Mouse (Mus musculus): ENCODE results near the gene Wfdc1. TPM values are rescaled to one million over a fixed set of nuclear protein-coding genes. Genes with fewer than 3 reads are reported as not detected.

Gene Wfdc1
- total RNA-seq (2014; fragmentation: Nextera tagmentation) (not detected in 2 replicates), total RNA-seq (2017) (not detected in 2 replicates)

GRCm38 (mm10) chr8:119666219-119666951 is at the start of gene Wfdc1:
TSS of gene Wfdc1 (plus strand) at chr8:119666365.
- no peak for ATAC-seq (replicated peaks; ENCODE audit: low FRiP score, low TSS enrichment, poor library complexity, severe bottlenecking)

DNA sequence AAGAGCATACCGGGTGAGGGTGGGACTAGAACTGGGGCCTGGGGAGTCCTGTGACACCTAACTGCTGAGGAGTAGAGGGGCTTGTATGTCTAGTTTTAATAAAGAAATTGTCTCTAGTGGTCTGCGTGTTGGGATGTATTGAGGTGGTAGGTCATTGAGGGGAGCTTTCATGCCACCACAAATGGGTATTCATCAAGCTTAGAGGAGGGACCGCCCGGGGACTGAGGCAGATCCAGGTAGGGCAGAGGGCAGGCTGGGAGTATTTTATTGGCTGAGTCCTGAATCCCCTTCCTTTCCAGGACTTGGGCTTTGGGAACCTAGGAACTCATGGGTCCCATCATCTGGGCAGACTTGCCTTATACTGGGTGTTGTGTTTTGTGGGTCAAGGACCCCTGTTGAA is 49.4 kb upstream of the Wfdc1 start:
- ATAC-seq (replicated peaks; ENCODE audit: low FRiP score, low TSS enrichment, poor library complexity, severe bottlenecking), result no peak

GRCm38 (mm10) chr8:119617586-119617985 is 48.6 kb upstream of the Wfdc1 start:
- ATAC-seq (replicated peaks; ENCODE audit: low FRiP score, low TSS enrichment, poor library complexity, severe bottlenecking), result no peak

- ATAC-seq (replicated peaks; ENCODE audit: low FRiP score, low TSS enrichment, poor library complexity, severe bottlenecking), result no peak
These were observed 47.3 kb upstream of the Wfdc1 start for GRCm38 (mm10) chr8:119618887-119619286.

DNA sequence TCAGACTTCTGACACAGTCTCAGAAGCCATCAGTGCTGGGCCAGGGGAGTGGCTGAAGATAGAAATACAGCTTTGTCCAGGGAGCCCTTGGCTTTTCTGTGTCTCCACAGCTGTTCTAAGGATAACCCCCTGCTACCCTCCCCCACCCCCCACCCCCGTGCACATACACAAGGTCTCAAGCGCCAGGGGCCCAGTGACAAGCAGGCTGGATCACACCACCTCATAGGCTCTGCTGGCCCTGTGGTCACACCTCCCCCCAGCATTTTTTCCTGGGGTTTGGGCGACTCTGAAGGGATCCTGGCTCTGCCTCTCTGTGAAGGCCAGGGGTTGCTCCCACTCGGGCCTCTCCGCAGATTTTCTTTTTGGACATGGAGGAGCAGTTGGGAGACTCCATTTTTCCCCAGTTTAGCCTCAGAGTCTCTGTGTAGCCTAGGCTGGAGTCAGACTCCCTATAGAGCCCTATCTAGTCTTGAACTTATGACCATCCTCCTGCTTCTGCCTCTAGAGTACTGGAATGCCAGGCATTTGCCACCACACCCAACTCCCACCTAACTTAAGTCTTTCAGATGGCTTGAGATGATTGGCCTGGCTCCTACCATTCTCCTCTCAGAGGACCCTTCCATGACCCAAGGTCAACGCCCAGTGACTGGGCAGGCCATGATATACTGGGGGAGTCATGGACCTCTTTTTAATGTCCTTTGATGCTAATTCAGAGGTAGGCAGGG is 45.9 kb upstream of the Wfdc1 start:
- ATAC-seq (replicated peaks; ENCODE audit: low FRiP score, low TSS enrichment, poor library complexity, severe bottlenecking), result no peak

DNA sequence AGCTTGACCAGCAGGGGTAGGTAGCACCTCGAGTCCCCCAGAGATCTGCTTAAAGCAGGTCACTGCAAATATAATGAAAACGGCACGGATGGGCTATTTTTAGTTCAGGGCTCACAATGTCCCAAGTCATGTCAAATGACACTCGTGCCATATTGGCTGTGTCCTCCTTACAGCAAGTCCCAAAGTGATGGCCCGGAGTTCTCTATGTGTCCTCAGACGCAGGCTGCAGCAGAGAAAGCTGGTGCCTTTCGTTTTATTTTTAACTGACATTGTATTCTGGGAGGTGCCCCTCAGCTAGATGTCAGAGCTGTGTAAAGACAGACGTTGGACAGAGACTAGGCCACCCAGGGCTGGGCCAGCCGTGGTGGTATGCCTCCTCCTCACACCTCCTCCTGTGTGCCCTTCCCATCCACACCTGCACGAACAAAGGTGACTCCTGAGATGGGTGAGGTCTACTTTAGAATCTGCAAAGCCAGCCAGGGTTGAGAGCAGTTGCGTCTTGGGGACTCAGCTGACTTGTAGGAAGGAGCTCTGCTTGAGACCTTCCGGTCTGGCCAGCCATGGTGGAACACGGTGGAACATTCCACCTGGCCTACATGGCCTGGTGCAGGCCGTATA is 45.2 kb upstream of the Wfdc1 start:
- ATAC-seq (replicated peaks; ENCODE audit: low FRiP score, low TSS enrichment, poor library complexity, severe bottlenecking), result no peak

DNA sequence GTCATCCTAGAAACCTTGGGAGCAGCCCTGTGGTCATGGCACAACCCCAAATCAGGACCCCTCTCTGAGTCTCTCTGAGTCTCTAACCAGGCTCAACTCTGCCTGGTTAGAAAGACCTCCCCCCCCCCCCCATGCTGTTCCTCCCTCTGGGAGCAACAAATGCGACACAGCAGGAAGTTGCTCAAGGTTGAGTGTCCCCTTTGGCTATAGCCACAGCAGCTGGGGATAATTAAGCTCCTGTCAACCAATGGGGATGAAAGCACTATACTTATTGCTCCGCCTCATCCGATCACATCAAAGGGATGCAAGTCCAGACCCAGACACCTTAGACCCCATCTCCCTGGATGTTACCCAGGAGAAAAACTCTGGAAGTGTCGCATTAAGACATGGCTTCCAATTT is 43.6 kb upstream of the Wfdc1 start:
- ATAC-seq (replicated peaks; ENCODE audit: low FRiP score, low TSS enrichment, poor library complexity, severe bottlenecking), result no peak

- no peak for ATAC-seq (replicated peaks; ENCODE audit: low FRiP score, low TSS enrichment, poor library complexity, severe bottlenecking)
These were observed 43.1 kb upstream of the Wfdc1 start for GRCm38 (mm10) chr8:119623061-119623460.

GRCm38 (mm10) chr8:119623744-119624143 is 42.4 kb upstream of the Wfdc1 start:
- ATAC-seq (replicated peaks; ENCODE audit: low FRiP score, low TSS enrichment, poor library complexity, severe bottlenecking), result no peak

GRCm38 (mm10) chr8:119624916-119625315 is 41.2 kb upstream of the Wfdc1 start:
- ATAC-seq (replicated peaks; ENCODE audit: low FRiP score, low TSS enrichment, poor library complexity, severe bottlenecking), result no peak

- no peak for ATAC-seq (replicated peaks; ENCODE audit: low FRiP score, low TSS enrichment, poor library complexity, severe bottlenecking)
These were observed 40.4 kb upstream of the Wfdc1 start for GRCm38 (mm10) chr8:119625788-119626187.

GRCm38 (mm10) chr8:119627199-119627598 is 39.0 kb upstream of the Wfdc1 start:
- peak; percentile 82 for ATAC-seq (replicated peaks; ENCODE audit: low FRiP score, low TSS enrichment, poor library complexity, severe bottlenecking)

DNA sequence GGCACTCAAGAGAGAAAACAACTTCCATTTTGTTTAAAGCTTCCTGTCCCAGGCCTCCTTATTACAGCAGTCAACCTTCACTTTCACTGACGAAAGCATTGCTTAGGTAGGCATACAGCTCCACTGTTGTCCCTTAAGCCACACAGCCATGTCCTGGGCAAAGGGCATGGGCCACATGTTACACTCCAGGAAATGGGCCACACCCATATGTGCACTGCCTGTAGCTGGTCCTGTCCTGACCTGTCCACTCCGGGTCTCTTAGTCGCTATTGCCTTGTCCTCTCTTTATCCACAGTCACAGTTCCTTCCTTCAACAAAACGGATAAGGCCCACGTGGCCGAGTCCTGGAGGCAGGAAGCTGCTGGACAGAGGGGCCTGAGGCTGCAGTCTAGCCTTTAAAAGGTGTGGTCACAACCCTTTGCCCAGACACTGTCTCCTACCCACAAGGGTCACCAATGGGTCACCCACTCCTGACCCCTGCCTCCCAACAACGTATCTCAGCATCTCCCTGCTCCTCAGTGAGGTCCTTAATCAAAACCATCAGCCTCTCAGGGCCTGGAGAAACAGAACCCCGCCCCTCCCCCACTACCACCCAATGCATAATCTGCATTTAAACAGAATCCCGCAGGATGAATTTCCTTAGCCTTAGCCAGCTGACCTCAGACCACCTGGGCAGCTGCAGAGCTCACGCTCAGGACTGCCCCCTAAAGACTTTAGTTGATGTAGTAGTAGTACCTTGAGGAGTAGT is 38.4 kb upstream of the Wfdc1 start:
- ATAC-seq (replicated peaks; ENCODE audit: low FRiP score, low TSS enrichment, poor library complexity, severe bottlenecking), result peak; percentile 36

GRCm38 (mm10) chr8:119630841-119631240 is 35.3 kb upstream of the Wfdc1 start:
- ATAC-seq (replicated peaks; ENCODE audit: low FRiP score, low TSS enrichment, poor library complexity, severe bottlenecking), result no peak

DNA sequence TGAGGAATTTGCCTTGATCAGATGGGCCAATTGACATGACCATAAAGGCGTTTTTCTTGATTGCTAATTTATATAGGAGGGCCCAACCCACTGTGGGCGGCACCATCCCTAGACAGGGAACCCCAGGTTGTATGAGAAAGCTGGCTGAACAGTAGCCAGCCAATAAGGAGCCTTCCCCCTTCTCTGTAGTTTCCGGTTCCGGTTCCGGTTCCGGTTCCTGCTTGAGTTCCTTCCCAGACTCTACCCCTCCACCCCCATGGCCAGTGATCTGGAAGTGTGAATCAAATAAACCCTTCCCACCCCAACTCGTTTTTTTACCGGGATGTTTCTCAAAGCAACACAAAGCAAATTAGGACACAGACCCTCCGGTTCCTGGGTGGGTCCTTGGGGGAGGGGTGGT is 33.9 kb upstream of the Wfdc1 start:
- no peak for ATAC-seq (replicated peaks; ENCODE audit: low FRiP score, low TSS enrichment, poor library complexity, severe bottlenecking)

DNA sequence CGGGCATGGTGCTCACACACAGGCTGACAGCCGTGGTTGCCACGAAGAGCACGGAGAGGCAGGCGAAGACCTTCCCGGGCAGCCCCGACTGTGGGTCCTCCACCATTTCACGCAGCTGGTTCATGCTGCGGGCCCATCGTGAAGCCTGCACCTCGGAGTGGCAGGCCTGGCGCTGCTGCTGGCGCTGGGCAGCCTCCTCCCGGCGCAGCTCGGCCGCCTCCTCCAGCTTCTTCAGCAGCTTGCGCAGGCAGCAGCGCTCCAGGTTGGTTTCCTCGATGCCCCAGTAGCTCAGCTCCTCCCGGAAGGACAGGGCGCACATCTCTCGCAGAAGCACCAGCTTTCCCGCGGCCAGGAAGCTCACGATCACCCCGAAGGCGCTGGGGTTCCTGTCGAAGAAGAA is 33.3 kb upstream of the Wfdc1 start:
- no peak for ATAC-seq (replicated peaks; ENCODE audit: low FRiP score, low TSS enrichment, poor library complexity, severe bottlenecking)

- ATAC-seq (replicated peaks; ENCODE audit: low FRiP score, low TSS enrichment, poor library complexity, severe bottlenecking), result no peak
These were observed 31.4 kb upstream of the Wfdc1 start for GRCm38 (mm10) chr8:119634616-119635336.

DNA sequence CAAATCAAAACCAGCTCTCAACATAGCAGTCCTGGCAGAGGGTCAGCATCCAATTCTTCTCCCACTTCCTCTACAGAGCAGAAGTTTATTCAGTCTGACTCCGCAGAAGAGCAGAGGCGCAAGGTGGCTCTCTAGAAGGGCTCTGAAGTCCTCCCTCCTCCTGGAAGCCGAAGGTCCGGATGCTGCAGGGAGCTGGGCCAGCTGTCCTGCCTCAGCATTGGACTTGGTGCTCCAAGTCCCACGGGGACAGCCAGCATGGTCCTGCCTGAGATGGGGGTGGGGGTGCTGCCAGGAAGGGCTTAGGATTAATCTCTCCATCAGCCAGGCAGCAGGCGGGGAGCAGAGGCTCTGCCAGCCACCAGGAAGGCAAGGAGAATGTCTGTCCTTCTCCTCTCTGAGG is 30.8 kb upstream of the Wfdc1 start, which contains the start of gene Kcng4:
Kcng4 (minus strand) TSS at position 303 of the 400 bp plus-strand sequence.
- ATAC-seq (replicated peaks; ENCODE audit: low FRiP score, low TSS enrichment, poor library complexity, severe bottlenecking), result no peak

GRCm38 (mm10) chr8:119635958-119636357 is 30.2 kb upstream of the Wfdc1 start:
- ATAC-seq (replicated peaks; ENCODE audit: low FRiP score, low TSS enrichment, poor library complexity, severe bottlenecking), result no peak

All from megakaryocyte-erythroid progenitor cell, adult 5-6 weeks (primary cell).